Mouse (Mus musculus) embryonic facial prominence, embryonic 11.5 days (tissue): ENCODE results near the gene Helb. TPM values are rescaled to one million over a fixed set of nuclear protein-coding genes. Genes with fewer than 3 reads are reported as not detected.
A peak's percentile ranks its signal among the peaks of the same experiment; 100 is the strongest.

Source experiments
- ATAC-seq: fragments of 200-750 bp; cut with Nextera tagmentation; replicated peaks from 2 replicates; pipeline ENCODE4 v1.8.0; 2017; ENCODE audit warnings: low read depth; ENCODE audit not compliant: insufficient number of reproducible peaks, low FRiP score, low TSS enrichment
- DNase-seq: peaks from one replicate; pipeline ENCODE4 v3.0.0-alpha.2; 2015; ENCODE audit warnings: low spot score
- H3K27ac ChIP-seq: fragments of 300-500 bp; sonication (generic); replicated peaks from 2 replicates; pipeline ENCODE4 v1.5.1; 2014; ENCODE audit warnings: mild to moderate bottlenecking, low read depth, low read length, control low read depth
- H3K27me3 ChIP-seq: fragments of 300-500 bp; sonication (generic); 2 replicates; pipeline ENCODE4 v1.6.1; 2014; ENCODE audit warnings: mild to moderate bottlenecking, low read length, moderate library complexity, mixed read lengths; ENCODE audit not compliant: control insufficient read depth, insufficient read depth
- H3K36me3 ChIP-seq: fragments of 300-500 bp; sonication (generic); replicated peaks from 2 replicates; pipeline ENCODE4 v1.6.1; 2014; ENCODE audit warnings: low read depth, mild to moderate bottlenecking, low read length, moderate library complexity, mixed read lengths; ENCODE audit not compliant: control insufficient read depth, insufficient read depth
- H3K4me1 ChIP-seq: fragments of 300-500 bp; sonication (generic); 2 replicates; pipeline ENCODE4 v1.6.1; 2014; ENCODE audit warnings: low read length, mixed read lengths; ENCODE audit not compliant: control insufficient read depth, insufficient read depth
- H3K4me2 ChIP-seq: fragments of 300-500 bp; sonication (generic); 2 replicates; pipeline ENCODE4 v1.6.1; 2014; ENCODE audit warnings: low read depth, mild to moderate bottlenecking, control low read depth, low read length, moderate library complexity
- H3K4me3 ChIP-seq: fragments of 300-500 bp; sonication (generic); 2 replicates; pipeline ENCODE4 v1.5.1; 2014; ENCODE audit warnings: low read depth, low read length, control low read depth
- H3K9ac ChIP-seq: fragments of 300-500 bp; sonication (generic); replicated peaks from 2 replicates; pipeline ENCODE4 v1.6.1; 2014; ENCODE audit warnings: mild to moderate bottlenecking, control low read depth, low read length
- H3K9me3 ChIP-seq: fragments of 300-500 bp; sonication (generic); replicated peaks from 2 replicates; pipeline ENCODE4 v1.6.1; 2016; ENCODE audit warnings: mild to moderate bottlenecking, low read length, inconsistent platforms, mixed read lengths; ENCODE audit not compliant: control insufficient read depth
- WGBS: fragments of 180-500 bp; shearing (Covaris S2); extraction: QIAGEN DNeasy Blood & Tissue Kit; methylation state at CpG from one replicate; pipeline ENCODE4 v1.1.7; 2014; 5-methylcytosine and 5-hydroxymethylcytosine counted together
- polyA plus RNA-seq: library from polyadenylated mRNA; unstranded; fragments of >200 nt; fragmentation: Nextera tagmentation; extraction: Ambion mirVana; gene quantifications from 2 replicates; pipeline ENCODE4 v1.2.1, GENCODE M21; 2014

The Helb gene
- polyA plus RNA-seq, 1 experiment from 2014 or later, result 5.5 TPM

DNA sequence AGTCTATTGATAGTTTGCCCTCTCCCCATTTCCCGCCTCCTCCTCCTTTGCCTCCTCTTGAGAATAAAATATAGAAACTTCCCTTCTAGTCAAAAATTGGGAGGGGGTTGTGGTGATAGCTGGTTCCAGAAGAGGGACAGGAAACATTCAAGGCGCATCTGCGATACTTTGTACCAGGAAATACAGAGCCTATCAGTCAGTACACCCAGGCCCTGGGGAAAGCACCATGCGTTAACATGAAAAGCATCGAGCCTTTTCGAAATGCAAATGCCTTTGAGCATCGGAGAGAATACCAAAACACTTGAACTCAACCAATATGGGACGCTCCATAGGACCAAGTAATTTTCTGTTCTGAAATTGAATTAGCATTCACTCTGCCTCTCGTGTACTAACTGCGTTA is 46.5 kb downstream of the Helb start:
- H3K4me2 ChIP-seq, result no peak overlapping the region
- no peaks in the 10 kb centered on the region for H3K27me3 ChIP-seq
- H3K36me3 ChIP-seq, result no peaks in the 10 kb centered on the region
- H3K9me3 ChIP-seq, result no peaks in the 10 kb centered on the region
- no peaks in the 10 kb centered on the region for H3K4me1 ChIP-seq
- H3K4me3 ChIP-seq, result no peak overlapping the region
- no peak for DNase-seq
- no peak for ATAC-seq
- no peak overlapping the region for H3K27ac ChIP-seq
- no peak overlapping the region for H3K9ac ChIP-seq
- WGBS, result 93% methylated on average over 10 of the region's 10 CpGs

DNA sequence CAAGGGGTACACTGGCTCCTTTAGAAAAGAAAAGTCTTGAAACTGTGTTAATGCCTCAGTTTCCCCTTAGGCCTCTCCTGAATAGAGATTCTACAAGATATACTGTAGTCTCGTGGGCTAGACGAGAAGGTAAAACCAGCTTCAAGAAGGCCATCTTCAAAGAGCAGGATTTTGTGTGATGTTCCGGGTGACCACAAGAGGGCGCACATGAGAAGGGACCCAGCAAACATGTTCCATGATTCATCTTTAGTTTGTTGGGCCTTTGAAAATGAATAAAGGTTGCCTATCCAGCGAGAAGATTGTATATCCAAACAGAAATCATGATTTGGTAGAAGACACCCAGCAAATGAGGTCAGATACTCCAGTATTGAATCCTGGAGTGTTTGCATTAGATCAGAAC is 48.4 kb downstream of the Helb start:
- DNase-seq (peak; percentile 75), ATAC-seq (no peak)
- no peak overlapping the region for H3K4me2 ChIP-seq
- no peak overlapping the region for H3K27ac ChIP-seq
- no peak overlapping the region for H3K9ac ChIP-seq
- H3K4me3 ChIP-seq, result no peak overlapping the region
- no peaks in the 10 kb centered on the region for H3K27me3 ChIP-seq
- no peaks in the 10 kb centered on the region for H3K36me3 ChIP-seq
- no peaks in the 10 kb centered on the region for H3K4me1 ChIP-seq
- H3K9me3 ChIP-seq, result no peaks in the 10 kb centered on the region
- WGBS, result 23% methylated on average over 5 of the region's 5 CpGs

- no peaks in the 10 kb centered on the region for H3K36me3 ChIP-seq
- H3K4me1 ChIP-seq, result no peaks in the 10 kb centered on the region
- DNase-seq (no peak), ATAC-seq (0 out of 2 replicates have a peak, but pooled peaks have one; percentile 18)
- H3K9ac ChIP-seq, result no peak overlapping the region
- H3K9me3 ChIP-seq, result no peaks in the 10 kb centered on the region
- no peaks in the 10 kb centered on the region for H3K27me3 ChIP-seq
- H3K27ac ChIP-seq, result no peak overlapping the region
- no peak overlapping the region for H3K4me3 ChIP-seq
- 83% methylated on average over 24 of the region's 24 CpGs for WGBS
- H3K4me2 ChIP-seq, result no peak overlapping the region
Measured at GRCm38 (mm10) chr10:120061238-120062130, 51.3 kb downstream of the Helb start.

GRCm38 (mm10) chr10:120060579-120061237 is 52.1 kb downstream of the Helb start:
- no peaks in the 10 kb centered on the region for H3K36me3 ChIP-seq
- 83% methylated on average over 10 of the region's 10 CpGs for WGBS
- no peak overlapping the region for H3K4me3 ChIP-seq
- H3K4me2 ChIP-seq, result no peak overlapping the region
- H3K27ac ChIP-seq, result no peak overlapping the region
- ATAC-seq (no peak), DNase-seq (no peak)
- no peaks in the 10 kb centered on the region for H3K27me3 ChIP-seq
- no peaks in the 10 kb centered on the region for H3K9me3 ChIP-seq
- no peak overlapping the region for H3K9ac ChIP-seq
- no peaks in the 10 kb centered on the region for H3K4me1 ChIP-seq

GRCm38 (mm10) chr10:120044714-120045234 is 68.0 kb downstream of the Helb start:
- no peaks in the 10 kb centered on the region for H3K4me1 ChIP-seq
- no peak overlapping the region for H3K4me3 ChIP-seq
- no peaks in the 10 kb centered on the region for H3K27me3 ChIP-seq
- no peaks in the 10 kb centered on the region for H3K36me3 ChIP-seq
- no peak overlapping the region for H3K9ac ChIP-seq
- 75% methylated on average over 2 of the region's 2 CpGs for WGBS
- ATAC-seq, result 0 out of 2 replicates have a peak, but pooled peaks have one; percentile 59
- no peaks in the 10 kb centered on the region for H3K9me3 ChIP-seq
- no peak overlapping the region for H3K4me2 ChIP-seq
- no peak for DNase-seq
- no peak overlapping the region for H3K27ac ChIP-seq

GRCm38 (mm10) chr10:120044237-120044636 is 68.5 kb downstream of the Helb start:
- Histone ChIP-seq H3K36me3 (no peaks in the 10 kb centered on the region), H3K27ac (no peak overlapping the region), H3K9me3 (no peaks in the 10 kb centered on the region), H3K4me1 (no peaks in the 10 kb centered on the region), H3K27me3 (no peaks in the 10 kb centered on the region), H3K4me3 (no peak overlapping the region), H3K9ac (no peak overlapping the region), H3K4me2 (no peak overlapping the region)
- ATAC-seq, result no peak
- WGBS, result 89% methylated on average over 6 of the region's 6 CpGs
- no peak for DNase-seq

GRCm38 (mm10) chr10:120038194-120038593 is 74.6 kb downstream of the Helb start:
- H3K4me1 ChIP-seq, result no peaks in the 10 kb centered on the region
- H3K27ac ChIP-seq, result no peak overlapping the region
- WGBS, result 92% methylated on average over 5 of the region's 5 CpGs
- ATAC-seq, result no peak
- no peaks in the 10 kb centered on the region for H3K27me3 ChIP-seq
- H3K9ac ChIP-seq, result no peak overlapping the region
- no peaks in the 10 kb centered on the region for H3K36me3 ChIP-seq
- no peak for DNase-seq
- H3K9me3 ChIP-seq, result no peaks in the 10 kb centered on the region
- H3K4me2 ChIP-seq, result no peak overlapping the region
- no peak overlapping the region for H3K4me3 ChIP-seq

- H3K27me3 ChIP-seq, result no peaks in the 10 kb centered on the region
- DNase-seq (no peak), ATAC-seq (peak; percentile 34; the same call in 1 of the 2 replicates)
- no peak overlapping the region for H3K9ac ChIP-seq
- H3K27ac ChIP-seq, result no peak overlapping the region
- no peaks in the 10 kb centered on the region for H3K4me1 ChIP-seq
- WGBS, result 70% methylated on average over 6 of the region's 6 CpGs
- H3K9me3 ChIP-seq, result no peaks in the 10 kb centered on the region
- H3K4me3 ChIP-seq, result no peak overlapping the region
- H3K4me2 ChIP-seq, result no peak overlapping the region
- no peaks in the 10 kb centered on the region for H3K36me3 ChIP-seq
Measured at GRCm38 (mm10) chr10:120035824-120036223, 77.0 kb downstream of the Helb start.
